Mouse (Mus musculus): ENCODE results near the gene Kbtbd6. TPM values are rescaled to one million over a fixed set of nuclear protein-coding genes. Genes with fewer than 3 reads are reported as not detected.
"Not testable (repeated sequence)": the region's sequence is repeated elsewhere in the genome, so short reads cannot be mapped to it uniquely, and the experiment has no call there.

Gene Kbtbd6
- total RNA-seq (2021) = under 1 TPM; 0.12 to 0.28 TPM
- 0.51 and 0.55 TPM in 2 replicates for polyA plus RNA-seq (2012; rRNA removed)
- long read RNA-seq = 0 reads

DNA sequence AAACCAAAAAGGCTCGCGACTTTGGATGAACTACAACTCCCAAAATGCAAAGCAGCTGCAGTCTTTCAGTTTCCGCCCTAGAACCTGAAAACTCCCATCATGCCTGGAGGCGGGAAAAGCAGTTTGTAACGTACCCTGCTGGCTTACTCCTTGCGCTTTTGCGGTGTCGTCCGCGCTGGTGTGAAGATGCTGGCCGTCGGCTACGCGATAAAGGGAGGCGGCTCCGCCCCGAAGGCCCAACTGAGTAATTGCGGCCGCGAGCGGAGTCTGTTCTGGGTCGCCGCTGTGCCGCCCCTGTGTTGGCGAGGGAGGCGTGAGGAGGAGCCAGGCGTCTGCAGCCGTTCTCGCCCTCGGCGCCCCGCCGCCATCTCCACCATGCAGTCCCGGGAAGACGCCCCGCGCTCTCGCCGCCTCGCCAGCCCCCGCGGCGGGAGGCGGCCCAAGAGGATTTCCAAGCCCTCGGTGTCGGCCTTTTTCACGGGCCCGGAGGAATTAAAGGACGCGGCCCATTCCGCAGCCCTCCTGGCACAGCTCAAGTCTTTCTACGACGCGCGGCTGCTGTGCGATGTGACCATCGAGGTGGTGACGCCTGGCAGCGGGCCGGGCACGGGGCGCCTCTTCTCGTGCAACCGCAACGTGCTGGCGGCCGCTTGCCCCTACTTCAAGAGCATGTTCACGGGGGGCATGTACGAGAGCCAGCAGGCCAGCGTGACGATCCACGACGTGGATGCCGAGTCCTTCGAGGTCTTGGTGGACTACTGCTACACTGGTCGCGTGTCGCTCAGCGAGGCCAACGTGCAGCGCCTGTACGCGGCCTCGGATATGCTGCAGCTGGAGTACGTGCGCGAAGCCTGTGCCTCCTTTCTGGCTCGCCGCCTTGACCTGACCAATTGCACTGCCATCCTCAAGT is at the start of gene Kbtbd6:
Kbtbd6 (plus strand) TSS at position 155 of the 910 bp plus-strand sequence.
- DNase-seq = peak; percentile 88

DNA sequence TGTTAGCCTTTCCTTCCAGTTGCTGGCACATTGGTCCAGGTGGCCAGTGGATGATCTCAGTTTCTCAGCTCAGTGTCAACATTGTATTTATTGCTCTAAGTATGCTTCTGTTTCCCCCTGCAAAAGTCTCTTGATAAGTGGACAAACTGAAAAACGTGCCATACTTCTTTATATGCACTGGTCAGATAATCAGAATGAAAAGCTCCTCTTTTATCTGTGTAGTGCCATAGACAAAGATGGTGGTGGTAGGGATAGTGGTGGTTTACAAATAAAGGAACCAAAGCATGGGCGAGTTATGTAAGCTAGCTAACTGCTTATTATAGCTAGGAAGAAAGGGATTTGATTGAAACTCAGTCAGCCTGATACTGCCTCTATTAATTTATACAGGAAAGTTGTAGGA is 44.0 kb upstream of the Kbtbd6 start:
- no peak for DNase-seq

DNA sequence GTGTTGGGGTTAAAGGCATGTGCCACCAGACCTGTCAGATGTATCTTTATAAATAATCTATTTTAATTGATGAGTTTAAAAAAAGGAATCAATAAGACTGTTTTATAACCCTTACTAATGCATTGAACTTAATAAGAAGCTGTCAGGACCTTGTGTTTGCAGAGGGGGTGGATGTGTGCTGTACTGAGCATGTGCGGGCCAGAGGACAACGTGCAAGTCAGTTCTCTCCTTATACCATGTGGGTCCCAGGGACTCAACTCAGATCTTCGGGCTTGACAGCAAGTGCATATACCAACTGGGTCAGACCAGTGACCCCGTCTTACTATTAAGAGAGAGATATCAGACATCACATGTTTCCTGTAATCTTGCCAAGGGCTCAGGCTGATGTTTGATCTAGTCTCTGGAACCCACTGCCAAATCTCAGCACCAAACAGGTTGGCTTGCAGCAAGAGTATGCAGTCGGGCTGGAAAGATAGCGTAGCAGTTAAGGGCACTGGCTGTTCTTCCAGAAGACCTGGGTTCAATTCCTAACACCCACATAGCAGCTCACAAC is 42.3 kb upstream of the Kbtbd6 start:
- no peak for DNase-seq

DNA sequence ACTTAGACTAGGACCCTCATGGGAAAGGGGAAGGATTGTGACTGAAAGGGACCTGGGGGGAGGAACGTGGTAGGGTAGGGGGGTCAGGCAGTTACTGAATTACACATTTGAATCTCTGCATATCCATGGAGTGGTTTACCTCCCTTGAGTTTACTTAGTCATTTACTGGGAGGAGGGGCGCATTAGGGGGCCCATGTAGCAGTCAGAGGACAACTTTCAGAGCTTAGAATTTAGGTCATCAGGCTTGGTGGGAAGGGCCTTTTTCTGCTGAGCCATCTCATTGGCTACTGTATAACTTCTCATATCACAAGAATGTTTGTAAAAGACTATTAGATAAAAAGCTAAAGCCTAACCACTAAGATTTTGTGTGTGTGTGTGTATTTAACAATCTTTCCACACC is 41.0 kb upstream of the Kbtbd6 start:
- no peak for DNase-seq

DNA sequence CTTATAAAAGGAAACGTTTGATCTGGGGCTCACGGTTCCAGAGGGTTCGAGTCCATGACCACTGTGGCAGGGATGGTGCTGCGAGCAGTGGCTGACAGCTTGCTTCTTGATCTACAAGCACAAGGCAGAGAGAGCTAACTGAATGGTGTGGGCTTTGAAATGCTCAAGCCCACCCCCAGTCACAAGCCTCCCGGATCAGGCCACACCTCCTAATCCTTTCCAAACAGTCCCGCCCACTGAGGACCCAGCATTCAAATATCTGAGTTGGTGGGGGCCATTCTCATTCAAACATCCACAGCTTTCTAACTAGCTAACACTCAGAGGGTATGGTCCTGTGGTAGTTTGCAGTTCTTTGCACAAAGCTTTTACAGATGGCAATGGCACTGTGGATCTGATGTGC is 38.5 kb upstream of the Kbtbd6 start:
- DNase-seq = no peak

DNA sequence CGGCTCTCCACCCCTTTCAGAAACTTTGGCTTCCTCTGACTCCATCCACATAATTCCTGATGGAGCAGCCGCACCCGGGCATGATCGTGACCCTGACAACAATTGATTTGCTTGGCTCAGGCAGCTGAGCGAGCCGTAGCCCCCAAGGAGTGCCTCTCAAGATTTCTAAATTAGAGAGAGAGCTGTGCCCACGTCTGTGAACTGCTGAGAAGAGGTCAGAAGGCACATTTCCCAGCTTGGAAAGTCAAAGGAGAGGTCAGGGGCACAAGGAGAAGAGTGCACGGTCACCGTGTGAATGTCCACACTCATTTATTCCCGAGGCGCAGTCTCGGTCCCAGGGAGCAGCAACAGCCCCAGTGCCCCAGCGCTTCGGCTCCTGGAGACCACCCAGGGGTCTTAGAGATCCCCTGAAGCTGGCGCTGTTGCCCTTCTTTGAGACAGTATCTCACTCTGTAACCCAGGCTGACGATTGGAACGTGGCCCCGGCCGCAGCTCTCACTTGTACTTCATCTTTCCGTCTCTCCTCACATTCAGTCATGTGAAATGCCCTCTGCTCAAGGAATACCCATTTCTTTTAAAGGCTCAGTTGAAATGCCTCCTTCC is 31.5 kb upstream of the Kbtbd6 start:
- no peak for DNase-seq

DNA sequence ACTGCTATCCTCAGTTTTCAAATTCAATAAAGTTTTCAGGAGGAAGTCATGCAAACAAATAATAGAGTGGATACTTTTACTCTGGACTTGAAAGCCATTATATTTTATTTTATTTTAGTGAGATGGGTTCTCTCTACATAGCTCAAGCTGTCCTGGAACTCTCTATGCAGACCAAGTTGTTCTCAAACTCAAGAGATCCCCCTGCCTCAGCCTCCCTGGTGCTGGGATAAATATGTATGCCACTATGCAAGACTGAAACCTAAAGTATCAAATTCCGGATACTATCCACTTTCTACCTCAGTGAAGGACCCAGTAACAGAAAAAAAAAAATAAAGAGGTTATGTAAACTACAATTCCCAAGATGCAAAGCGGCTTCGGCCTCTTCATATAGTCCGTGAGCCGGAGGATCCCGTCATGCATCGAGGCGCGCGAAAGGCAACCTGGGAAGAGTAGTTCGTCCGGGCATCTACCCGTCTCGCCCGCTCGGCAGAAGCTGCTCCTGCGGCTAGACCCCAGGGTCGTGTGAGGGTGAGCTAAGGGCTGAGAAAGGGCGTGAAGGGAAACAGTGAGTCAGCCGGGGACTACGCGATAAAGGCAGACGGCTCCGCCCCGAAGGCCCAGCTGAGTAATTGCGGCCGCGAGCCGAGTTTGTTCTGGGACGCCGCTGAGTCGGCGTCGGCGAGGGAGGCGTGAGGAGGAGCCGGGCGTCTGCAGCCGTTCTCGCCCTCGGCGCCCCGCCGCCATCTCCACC is 25.5 kb upstream of the Kbtbd6 start, which contains the start of gene Kbtbd7:
Kbtbd7 (plus strand) TSS at position 533 of the 751 bp plus-strand sequence.
- DNase-seq = peak; percentile 98

DNA sequence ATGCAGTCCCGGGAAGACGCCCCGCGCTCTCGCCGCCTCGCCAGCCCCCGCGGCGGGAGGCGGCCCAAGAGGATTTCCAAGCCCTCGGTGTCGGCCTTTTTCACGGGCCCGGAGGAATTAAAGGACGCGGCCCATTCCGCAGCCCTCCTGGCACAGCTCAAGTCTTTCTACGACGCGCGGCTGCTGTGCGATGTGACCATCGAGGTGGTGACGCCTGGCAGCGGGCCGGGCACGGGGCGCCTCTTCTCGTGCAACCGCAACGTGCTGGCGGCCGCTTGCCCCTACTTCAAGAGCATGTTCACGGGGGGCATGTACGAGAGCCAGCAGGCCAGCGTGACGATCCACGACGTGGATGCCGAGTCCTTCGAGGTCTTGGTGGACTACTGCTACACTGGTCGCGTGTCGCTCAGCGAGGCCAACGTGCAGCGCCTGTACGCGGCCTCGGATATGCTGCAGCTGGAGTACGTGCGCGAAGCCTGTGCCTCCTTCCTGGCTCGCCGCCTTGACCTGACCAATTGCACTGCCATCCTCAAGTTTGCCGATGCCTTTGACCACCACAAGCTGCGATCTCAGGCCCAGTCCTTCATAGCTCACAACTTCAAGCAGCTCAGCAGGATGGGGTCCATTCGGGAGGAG is 24.8 kb upstream of the Kbtbd6 start:
- DNase-seq = not testable (repeated sequence)

DNA sequence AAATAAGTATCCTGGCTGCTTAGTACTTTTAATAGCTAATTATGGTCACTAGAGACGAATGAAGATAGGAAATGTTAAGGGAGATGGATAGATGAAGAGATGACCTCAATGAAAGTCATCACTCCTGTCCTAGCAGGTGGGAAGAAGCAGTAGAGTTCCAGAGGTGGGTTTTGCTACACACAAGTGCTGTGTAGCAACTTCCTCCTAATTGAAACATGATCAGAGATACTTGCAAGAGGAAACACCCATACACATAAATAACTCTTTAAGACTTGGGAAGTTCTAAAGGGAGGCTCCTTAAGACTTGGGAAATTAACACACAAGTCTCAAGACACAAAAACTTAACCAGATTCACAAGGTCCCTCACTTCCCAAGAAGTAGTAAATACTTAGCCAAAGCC is 17.6 kb upstream of the Kbtbd6 start:
- no peak for DNase-seq

DNA sequence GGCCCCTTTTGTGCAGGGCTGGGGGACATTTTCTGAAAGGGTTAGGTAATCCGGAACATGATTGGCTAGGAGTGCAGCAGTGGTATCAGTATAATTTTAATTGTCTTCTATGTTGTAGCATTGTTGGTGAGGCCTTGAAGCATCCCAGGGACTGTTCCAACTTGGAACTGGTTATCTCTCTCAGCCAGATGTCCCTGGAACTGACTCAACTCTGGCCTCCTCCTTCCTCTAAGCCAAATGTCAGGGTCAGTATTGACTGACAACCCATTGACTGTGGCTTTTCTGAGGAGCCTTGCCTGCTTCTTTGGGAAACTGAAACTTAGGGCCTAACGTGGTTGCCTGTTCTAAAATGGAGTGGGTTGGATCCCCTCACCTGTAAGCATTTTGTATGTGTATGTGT is 11.0 kb upstream of the Kbtbd6 start:
- no peak for DNase-seq

DNA sequence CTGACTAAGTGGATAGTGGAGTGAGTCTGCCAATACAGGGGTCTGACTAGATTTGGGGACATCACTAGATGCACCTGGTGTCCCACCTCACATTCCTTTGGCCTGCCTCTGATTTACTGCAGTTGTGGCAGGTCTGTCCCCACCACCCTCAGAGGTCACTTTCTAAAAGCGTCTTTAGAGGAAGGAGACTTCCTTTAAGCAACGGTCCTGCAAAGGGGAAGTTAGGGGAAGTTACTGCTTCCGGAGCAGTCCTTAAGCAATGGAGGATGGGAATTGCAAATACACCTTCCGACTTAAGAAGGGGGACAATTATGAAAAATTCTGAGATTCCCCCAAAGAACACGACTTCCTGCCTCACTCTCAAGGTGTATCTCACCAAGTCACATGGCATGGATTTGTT is 10.2 kb upstream of the Kbtbd6 start:
- DNase-seq = no peak

DNA sequence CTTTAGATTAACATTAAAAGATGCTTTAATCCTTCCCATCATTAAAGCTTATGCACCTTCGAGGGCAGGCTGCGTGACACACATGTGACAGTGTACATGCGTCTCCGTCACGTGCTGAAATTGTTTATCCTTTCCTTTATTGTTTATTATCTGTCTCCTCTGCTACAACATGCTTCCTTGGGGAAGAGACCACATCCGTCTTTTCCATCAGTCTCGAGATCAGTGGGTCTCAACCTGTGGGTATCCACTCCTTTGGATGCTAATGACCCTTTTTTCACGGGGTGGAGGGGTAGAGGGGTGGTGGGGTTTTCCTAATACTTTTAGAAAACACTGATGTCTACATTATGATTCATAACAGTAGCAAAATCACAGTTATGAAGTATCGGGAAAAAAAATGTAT is 7.0 kb upstream of the Kbtbd6 start:
- no peak for DNase-seq

DNA sequence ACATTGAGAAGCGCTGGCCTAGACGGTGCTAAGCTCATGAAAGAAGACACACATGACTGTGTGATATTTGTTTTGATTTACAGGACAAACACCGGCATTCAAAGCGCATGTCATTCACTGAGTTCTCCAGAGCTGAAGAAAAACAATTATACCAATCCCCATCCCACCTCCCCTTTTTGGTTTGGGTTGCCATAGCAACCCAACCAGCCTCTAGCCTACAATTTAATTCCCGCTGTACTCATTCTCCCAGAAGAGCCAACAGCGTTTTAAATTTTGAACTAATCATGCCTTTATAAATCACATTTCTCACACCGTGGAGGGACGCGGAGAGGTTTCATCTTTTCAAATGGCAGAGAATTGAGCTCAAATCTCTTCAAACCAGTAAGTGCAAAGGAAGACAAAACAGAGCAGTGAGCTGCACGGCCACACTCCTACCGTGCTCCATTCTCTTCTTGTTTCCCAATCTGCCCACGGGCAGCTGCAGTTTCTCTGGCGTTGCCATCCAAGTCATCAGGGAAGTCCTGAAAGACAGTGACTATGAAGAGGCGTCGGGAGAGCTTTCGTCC is 6.5 kb upstream of the Kbtbd6 start:
- DNase-seq = no peak

DNA sequence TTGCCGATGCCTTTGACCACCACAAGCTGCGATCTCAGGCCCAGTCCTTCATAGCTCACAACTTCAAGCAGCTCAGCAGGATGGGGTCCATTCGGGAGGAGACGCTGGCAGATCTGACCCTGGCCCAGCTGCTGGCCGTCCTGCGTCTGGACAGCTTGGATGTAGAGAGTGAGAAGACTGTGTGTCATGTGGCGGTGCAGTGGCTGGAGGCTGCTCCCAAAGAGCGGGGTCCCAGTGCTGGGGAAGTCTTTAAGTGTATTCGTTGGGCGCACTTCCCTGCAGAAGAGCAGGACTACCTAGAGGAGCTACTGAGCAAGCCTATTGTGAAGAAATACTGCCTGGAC is 928 bp downstream of the Kbtbd6 start:
- DNase-seq = not testable (repeated sequence)

DNA sequence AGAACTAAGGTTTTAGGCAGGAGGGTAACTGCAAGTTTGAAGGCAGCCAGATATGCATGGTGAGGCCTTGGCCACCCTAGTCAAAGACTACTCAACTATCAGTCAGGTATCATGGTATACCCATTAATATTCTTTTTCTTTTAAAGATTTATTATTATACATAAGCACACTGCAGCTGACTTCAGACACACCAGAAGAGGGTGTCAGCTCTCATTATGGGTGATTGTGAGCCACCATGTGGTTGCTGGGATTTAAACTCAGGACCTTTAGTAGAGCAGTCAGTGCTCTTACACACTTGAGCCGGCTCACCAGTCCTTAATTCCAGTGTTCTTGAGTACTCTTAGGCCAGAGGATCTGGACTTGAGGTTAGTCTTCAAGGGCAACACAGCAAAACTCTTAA is 8.8 kb downstream of the Kbtbd6 start:
- DNase-seq = no peak

DNA sequence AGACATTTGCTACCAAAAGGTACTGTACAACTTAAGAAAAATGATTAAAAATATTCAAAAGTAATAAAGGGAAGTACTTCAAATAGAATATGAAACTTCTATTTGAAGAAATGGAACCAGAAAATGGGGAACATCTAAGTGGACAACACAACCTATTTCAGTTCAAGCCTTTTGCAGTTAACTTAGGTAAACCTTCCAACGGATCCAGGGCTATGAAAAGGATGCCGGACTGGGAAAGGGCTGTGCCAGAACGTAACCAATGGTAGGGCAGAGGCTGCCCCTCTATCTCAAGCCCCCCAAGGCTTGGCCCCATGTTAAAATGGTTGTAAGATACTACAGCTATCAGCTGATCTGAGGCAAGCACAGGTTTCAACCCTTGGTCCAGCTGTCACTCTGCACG is 9.4 kb downstream of the Kbtbd6 start:
- no peak for DNase-seq

DNA sequence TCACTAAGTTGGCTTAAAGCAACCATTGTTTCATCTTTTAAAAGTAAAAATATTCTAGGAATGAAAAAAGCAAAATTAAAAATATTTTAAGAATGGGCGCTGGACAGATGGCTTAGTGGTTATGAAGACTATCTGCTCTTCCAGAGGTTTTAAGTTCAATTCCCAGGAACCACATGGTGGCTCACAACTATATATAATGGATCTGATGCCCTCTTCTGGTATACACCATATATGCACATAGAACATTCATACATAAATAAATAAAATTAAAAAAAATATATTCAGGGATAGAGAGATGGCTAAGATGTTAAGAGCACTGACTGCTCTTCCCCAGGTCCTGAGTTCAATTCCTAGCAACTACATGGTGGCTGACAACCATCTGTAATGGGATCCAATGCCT is 14.0 kb downstream of the Kbtbd6 start:
- DNase-seq = no peak

DNA sequence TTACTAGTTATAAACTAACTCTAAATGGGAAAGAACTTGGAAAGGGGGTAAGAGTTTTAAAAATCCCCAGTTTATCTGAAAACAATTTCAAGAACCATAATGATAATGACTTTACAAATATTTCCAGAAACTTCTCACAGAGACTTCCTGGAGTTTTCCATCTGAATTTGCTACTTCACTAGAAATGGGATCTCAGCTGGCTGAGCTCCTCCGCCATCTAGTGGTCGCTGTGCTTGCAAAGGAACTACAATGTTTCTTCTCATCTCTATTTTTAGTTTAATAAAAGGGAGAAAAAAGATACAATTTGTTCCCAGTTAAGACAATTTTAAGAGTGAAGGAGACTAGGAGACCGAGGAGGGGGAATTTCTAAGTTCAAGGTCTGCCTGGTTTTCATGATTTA is 16.0 kb downstream of the Kbtbd6 start:
- DNase-seq = peak; percentile 42

DNA sequence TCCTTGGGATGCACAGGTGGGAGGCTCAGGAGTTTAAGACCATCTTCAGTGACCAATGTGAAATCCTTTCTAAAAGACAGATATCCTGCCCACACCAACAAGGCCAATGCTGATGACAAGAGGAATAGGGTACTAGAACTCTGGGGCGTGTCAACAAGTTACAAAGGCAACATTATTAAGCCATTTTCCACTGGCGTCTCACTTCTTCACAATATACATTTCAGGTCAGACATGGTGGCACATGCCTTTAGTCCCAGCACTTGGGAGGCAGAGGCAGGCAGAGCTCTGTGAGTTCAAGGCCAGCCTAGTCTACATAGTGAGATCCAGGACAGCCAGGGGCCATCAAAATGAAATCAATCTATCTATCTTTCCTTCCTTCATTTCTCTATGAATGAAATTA is 21.7 kb downstream of the Kbtbd6 start:
- no peak for DNase-seq

DNA sequence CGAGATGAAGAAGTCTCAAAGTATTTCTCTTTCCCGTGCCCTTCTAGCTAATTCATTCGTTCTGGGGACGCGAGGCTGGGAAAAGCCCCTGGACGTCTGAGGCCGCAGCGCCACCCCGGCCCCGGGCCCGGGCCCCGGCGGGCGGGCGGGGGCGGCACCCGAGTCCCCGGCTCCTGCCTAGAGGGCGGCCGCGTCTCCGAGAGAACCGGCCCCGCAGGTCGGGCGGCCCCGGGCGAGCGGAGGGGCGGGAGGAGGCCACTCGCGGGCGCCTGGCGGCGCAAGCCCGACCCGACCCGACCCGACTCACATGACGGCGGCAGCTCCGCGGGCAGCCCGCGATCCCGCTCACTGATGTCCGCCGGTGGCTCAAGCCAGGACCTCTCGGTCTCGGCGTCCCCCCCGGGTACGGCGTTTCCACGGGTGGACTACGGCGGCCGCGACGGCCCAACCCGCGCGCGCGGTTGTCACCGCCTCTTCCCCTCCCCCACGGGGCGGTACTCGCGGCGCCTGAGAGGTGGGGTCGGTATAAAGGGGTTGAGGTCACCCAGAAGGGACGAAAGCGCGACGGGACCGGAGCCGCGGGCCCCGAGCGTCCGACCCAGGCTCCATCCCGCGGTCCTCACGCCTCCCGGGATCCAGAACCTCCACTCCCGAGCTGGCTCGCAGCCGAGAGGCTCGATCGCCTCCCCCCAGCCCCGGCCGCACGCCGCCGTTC is 29.1 kb downstream of the Kbtbd6 start, which contains the start of gene Elf1:
Elf1 (plus strand) TSS at position 571 of the 715 bp plus-strand sequence.
- DNase-seq = peak; percentile 99

All from adrenal gland, adult 2 months (tissue).